Mouse (Mus musculus): ENCODE results near the gene Pik3r3.
A peak's percentile ranks its signal among the peaks of the same experiment; 100 is the strongest.
"Not testable (repeated sequence)": the region's sequence is repeated elsewhere in the genome, so short reads cannot be mapped to it uniquely, and the experiment has no call there.

Gene Pik3r3

DNA sequence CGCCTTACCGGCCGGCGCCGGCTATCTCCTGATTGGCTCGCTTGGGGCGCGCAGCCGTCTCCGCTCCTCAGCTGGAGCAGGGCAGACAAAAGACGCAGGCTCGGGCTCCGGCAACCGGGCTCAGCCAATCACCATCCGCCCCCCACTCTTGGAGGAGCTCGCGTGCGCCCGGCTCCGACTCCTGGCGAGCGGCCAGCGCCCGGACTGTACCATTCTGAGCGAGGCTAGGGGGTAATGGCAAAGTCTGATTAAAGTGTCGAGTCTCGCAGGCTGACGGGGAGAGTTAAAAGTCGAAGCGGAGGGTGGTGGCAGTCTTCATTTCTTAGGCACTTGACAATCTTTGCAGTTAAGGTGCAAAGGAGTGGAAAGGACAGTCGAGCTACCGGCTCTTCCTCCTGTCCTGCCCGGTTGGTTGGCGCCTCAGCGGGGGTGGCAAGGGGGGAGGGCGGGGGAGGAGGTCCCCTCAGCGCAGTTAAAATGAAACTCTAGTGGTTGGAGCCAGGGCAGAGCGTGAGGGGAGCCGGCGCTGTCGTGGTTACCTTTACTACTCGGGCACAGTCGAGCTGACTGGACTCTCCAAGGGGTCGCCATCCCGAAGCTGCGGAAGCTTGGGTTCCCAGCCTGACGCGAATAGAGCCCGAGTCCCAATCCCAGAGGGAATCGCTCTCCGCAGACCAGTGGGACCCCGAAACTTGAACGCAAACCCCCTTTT lies at the start of gene Pik3r3:
Gene Pik3r3, plus strand, starts transcription at position 479 of the 712 bp plus-strand sequence.
- DNase-seq (ENCODE audit: low spot score in 2 of 2), result peak; percentile 98

DNA sequence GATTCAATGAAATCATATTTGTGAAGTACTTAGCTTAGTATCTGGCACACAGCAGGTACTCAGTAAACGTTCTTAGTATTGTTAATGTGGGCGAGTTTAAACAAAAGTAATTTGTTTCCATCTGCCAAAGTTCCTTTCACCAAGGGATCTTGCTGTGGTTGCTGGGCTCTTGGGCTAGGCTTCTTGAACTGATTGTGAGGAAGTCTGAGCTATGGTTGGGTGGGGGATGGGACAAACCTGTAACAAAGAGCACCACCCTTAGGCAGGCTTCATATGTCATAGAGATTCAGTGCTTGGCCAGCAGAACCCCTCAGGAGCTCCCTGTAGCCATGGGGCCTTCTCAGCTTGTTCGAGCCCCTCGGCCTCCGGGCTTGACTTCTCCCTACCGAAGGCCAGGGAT lies 48.3 kb upstream of the Pik3r3 start, which contains the start of the genes 1700042G07Rik and Gm49337:
Gene 1700042G07Rik, plus strand, starts transcription at position 301 of the 400 bp plus-strand sequence.
Gene Gm49337, plus strand, starts transcription at position 313 of the 400 bp plus-strand sequence.
- DNase-seq (ENCODE audit: low spot score in 2 of 2), result no peak

- no peak for DNase-seq (ENCODE audit: low spot score in 2 of 2)
Observed at GRCm38 (mm10) chr4:116173752-116174151, 47.7 kb upstream of the Pik3r3 start.

GRCm38 (mm10) chr4:116174466-116175116 lies 46.8 kb upstream of the Pik3r3 start:
- DNase-seq (ENCODE audit: low spot score in 2 of 2), result peak in 1 of 2 experiments; percentile 26

DNA sequence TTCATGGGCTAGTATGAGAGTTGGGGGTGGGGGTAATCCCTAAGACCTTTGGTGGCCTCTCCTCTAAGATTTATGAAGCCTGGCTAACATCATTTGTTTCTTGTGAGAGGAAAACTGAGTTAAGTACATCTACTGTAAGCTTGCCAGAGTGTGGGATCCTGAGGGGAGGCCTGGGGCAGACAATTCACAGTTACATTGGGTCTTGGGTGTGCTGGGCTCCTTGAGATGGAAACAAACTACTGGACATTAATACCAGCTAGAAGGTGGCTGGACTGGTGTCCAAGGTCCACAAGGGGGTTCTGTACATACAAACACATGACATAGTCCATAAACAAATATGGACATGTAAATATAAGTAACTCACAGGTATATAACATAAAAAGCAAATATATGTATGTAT lies 46.3 kb upstream of the Pik3r3 start:
- no peak for DNase-seq (ENCODE audit: low spot score in 2 of 2)

DNA sequence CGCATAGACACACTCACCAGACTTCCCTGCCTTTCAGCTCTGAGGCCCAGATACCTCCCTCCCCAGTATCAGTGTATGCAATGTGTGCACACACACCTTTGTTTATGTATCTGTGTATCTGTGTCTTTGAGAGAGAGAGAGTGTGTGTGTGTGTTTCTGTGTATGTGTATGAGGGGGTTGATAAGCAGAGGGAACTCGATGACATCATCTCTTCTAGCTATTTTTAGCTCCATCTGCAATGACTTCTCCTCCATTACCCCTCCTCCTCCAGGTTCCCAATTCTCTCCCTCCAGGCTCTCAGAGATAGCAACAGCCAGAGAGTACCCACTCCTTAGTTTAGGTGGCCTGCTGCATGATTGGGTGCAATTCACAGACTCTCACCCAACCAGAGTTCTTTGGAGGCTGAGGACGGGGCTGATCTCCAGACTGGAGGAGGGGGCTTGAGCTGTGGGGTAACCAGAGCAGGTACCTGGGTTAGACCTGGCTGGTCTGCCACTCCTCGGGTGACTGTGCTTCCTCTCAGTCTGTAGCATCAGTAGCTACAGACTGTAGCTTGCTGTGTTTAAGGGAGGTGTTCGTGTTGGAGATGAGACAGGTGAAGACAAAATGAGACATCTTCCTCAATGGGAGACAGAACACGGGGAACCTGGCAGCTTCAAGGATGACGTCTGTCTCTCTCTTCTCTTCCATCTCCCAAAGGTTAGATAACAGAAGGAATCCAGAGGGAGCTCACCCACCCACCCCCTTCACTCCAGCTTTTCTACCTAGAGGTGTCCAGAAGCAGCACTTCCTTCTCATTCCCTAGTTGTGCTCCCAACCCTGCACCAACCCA lies 45.5 kb upstream of the Pik3r3 start:
- DNase-seq (ENCODE audit: low spot score in 2 of 2), result no peak

- peak; percentile 64 to 81 for DNase-seq (ENCODE audit: low spot score in 2 of 2)
Observed at GRCm38 (mm10) chr4:116176543-116176988, 44.9 kb upstream of the Pik3r3 start.

DNA sequence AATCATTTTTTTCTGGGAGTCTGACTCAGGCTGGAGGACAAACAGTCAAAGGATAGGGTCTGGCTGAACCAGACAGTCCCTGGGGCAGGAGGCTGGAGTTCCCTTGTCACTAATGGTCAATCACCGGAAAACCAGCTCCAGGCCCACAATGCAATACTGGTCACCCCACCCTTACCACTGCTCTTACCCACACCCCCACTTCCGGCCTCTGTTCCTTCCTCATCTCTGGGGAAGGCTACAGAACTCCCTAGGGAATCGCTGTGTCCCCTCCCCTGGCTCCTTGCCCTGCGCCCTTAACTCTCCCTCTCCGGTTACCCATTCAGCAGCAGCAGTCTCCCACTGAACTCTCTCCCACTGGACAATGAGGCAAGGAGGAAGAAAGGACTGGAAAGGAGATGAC lies 44.3 kb upstream of the Pik3r3 start:
- peak; percentile 90 to 92 for DNase-seq (ENCODE audit: low spot score in 2 of 2)

DNA sequence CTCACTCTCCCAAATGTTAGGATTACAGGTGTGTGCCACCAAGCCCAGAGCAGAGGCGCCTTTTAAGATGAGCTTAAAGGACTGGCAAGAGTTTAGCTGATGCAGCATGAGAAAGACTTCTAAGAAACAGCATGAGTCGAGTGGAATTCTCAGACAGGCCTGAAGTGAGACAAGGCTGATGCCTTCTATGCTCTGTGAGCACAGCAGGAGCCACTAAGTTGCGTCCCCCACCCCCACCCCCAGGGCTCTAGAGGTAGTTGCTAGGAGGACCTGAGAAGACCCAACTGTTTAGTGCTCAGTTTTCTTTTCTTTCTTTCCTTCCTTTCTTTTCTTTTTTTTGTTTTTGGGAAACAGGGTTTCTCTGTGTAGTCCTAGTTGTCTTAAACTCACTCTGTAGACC lies 39.3 kb upstream of the Pik3r3 start:
- no peak for DNase-seq (ENCODE audit: low spot score in 2 of 2)

DNA sequence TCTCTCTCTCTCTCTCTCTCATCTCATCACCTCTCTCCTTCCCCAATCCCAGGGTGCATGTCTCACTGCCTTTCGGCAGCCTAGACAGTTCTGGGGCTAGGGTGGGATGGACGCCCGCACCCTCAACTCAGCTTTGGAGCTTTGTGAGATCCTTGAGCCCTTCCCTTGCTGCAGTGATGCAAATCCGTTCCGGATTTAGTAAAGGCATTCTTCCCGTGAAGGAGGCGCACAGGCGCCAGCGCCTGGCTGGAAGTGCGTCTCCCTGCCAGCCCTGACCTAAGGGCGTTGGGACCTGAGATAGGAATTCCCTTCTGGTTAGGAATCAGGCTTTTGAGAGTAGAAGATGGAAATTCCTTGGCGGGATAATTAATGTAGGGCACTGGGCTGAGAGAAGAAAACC lies 38.7 kb upstream of the Pik3r3 start:
- peak; percentile 54 to 63 for DNase-seq (ENCODE audit: low spot score in 2 of 2)

DNA sequence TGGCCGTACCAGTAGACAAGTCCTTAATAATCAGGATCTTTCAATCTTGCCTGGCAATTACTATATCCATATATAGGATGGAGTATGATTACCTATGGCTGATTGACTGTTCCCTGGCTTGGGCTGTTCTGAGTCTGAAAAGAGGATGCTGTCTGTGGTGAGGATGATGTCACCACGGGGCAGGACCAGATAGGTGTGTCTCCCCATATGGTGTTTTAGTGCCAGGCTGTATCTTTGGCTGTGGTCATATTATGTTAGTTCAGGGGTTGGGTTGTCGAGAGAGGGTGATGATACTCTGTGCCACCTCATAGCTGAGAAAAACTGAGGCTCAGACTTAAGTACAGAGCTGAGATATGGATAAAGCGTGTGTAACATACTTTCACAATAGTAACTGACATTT lies 36.3 kb upstream of the Pik3r3 start:
- DNase-seq (ENCODE audit: low spot score in 2 of 2), result no peak

- DNase-seq (ENCODE audit: low spot score in 2 of 2), result peak; percentile 6 to 35
Observed at GRCm38 (mm10) chr4:116192286-116192835, 29.1 kb upstream of the Pik3r3 start.

GRCm38 (mm10) chr4:116193583-116194383 lies 27.6 kb upstream of the Pik3r3 start:
- DNase-seq (ENCODE audit: low spot score in 2 of 2), result no peak

- DNase-seq (ENCODE audit: low spot score in 2 of 2), result no peak
Observed at GRCm38 (mm10) chr4:116198422-116198821, 23.0 kb upstream of the Pik3r3 start.

- DNase-seq (ENCODE audit: low spot score in 2 of 2), result no peak
Observed at GRCm38 (mm10) chr4:116204422-116204821, 17.0 kb upstream of the Pik3r3 start.

DNA sequence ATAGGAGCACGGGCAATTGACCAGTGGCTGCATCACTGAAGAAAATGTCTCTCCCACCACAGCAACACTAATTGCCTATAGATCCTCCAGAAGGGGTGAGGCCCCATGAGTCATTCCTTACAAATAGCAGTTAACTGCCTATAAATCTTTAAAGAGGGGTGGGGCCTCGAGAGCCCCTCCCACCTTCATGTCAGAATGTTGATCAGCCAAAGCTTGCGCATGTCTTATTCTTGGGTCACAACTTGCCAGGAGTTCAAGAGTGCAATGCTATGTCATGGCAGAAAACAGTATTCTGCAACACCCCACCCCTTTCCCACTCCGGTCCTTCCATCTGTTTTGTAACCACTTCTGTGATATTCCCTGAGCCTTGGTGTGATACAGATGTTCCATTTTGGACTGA lies 14.9 kb upstream of the Pik3r3 start:
- no peak for DNase-seq (ENCODE audit: low spot score in 2 of 2)

DNA sequence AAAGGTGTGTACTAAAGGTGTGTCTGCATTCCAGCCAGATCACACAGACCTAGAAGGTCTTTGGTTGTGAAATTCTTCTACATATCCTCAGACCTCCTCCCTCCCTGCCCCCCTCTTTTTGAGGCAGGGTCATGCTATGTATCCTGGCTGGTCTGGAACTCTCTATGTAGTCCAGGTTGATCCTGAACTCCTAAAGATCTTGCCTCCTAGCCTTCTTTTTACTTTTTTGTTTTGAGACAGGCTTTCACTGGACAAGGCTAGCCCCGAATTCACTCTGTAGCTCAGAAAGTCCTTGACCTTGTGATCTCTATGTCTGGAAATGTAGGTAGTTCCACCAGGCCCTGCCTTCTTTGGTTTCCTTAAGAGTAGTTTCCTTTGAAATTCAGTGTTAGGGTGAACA lies 12.5 kb upstream of the Pik3r3 start:
- no peak for DNase-seq (ENCODE audit: low spot score in 2 of 2)

DNA sequence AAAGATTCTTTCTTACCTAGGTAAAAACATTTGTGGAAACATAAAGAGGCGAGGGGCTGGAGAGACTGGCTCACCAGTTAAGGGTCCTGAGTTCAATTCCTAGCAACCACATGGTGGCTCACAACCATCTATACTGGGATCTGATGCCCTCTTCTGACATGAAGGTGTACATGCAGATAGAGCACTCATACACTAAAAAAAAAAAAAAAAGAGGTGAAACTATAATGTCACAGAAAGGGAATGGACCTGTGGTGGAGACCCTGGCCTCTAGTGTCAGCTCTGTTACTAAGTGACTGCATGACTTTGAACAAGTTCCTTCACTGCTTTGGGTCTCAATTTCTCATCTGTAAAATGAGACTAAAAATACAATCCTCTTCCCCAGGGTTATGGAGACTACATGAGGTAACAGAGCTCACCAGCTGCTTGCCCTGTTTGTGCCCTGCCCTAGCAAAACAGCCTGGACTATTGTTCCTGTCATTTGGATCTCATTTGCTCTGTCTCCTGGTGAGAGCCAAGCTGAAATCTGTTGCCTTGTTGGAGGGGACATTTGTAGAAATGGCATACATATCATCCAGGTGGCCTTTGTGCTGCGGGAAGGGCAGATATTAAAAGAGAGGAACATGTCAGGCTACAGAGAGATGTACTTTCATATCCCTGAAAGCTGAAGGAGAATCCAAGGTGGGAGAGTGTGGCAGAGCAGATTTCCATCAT lies 5.4 kb upstream of the Pik3r3 start:
- no peak for DNase-seq (ENCODE audit: low spot score in 2 of 2)

DNA sequence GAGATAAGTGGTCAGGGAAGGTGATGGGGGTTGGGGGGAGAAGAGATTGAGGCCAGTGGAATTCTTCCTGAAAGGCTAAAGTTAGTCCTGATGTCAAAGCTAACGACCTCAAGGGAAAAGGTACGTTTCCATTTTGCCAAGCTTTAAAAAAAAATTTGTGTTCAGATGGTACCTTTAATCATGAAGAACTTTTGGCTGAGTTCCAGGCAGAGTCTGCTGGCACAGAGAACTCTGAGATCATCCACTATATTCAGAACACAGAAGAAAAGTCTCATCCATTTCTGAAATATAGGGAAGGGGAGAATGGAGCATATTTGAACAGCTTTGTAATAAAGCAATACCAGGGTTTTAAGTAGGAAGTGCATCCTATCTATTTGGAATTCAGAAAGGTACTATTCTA lies 4.4 kb upstream of the Pik3r3 start:
- DNase-seq (ENCODE audit: low spot score in 2 of 2), result no peak

DNA sequence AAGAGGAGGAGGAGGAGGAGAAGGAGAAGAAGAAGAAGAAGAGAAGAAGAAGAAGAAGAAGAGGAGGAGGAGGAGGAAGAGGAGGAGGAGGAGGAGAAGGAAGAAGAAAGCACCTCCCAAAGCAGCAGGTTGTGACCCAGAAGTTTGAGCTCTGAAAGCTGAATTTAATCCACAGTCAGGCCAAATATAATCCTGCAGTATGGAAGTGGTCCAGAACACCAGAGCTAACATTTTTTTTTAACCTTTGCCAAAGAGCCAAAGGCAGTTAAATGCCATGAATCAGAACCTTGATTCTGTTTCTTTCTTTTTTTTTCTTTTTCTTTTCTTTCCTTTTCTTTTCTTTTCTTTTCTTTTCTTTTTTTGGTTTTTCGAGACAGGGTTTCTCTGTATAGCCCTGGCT lies 3.8 kb upstream of the Pik3r3 start:
- not testable (repeated sequence) for DNase-seq (ENCODE audit: low spot score in 2 of 2)

All from heart, adult 9 months (tissue).